Mouse (Mus musculus) olfactory bulb, adult 2 months (tissue): Measurements from ENCODE around the gene Ttc28.

ENCODE experiments used
- CTCF ChIP-seq: fragments of 200-500 bp; IDR thresholded peaks from 2 replicates; pipeline ENCODE4 v1.5.1; 2012; ENCODE audit warnings: low read depth, mild to moderate bottlenecking, low read length, moderate library complexity; ENCODE audit not compliant: insufficient read depth
- POLR2A ChIP-seq: fragments of 200-500 bp; IDR thresholded peaks from 2 replicates; pipeline ENCODE4 v1.6.1; 2012; ENCODE audit warnings: mild to moderate bottlenecking, low read depth, low read length, moderate library complexity; ENCODE audit not compliant: insufficient read depth

GRCm38 (mm10) chr5:110889945-110890344 is 10.3 kb downstream of the Ttc28 start:
- TF ChIP-seq CTCF (no peak), POLR2A (no peak)
